Mouse (Mus musculus): ENCODE results near the gene Hsd17b14.

The Hsd17b14 gene

DNA sequence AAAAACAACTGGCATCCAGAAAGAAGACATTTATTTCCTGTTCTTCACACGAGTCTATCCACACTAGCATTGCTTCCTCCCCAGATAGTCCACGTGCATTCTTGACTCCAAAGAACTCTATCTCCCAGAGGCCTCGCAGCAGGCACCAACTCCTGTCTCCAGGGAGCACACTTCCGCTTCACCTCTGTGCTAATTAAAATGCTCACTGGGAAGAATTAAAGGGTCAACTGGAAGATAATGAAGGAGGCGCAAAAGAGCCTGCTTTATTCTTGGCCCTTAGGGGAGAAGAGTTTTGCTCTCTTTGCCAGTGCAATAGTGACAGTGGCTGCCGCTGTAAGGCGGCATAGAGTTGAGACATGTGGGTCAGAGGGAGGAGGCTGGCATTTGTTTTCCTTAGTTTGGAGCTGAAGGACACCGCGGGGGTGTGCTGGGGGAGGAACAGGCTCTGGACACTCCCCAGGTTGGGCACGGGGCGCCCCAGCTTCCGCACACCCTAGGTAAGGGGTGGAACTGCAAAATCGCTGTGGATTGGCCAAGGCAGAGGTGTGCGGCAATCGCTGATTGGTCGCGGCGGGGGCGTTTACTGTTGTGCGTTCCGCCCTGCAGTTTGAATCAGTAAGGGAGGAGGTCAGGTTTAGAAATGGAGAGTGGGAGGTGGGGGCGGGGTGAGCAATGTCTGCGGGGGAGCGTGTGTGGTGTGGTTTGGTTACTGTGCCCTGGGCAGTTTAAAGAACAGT lies 13.3 kb downstream of the Hsd17b14 start:
- DNase-seq, result peak; percentile 94

DNA sequence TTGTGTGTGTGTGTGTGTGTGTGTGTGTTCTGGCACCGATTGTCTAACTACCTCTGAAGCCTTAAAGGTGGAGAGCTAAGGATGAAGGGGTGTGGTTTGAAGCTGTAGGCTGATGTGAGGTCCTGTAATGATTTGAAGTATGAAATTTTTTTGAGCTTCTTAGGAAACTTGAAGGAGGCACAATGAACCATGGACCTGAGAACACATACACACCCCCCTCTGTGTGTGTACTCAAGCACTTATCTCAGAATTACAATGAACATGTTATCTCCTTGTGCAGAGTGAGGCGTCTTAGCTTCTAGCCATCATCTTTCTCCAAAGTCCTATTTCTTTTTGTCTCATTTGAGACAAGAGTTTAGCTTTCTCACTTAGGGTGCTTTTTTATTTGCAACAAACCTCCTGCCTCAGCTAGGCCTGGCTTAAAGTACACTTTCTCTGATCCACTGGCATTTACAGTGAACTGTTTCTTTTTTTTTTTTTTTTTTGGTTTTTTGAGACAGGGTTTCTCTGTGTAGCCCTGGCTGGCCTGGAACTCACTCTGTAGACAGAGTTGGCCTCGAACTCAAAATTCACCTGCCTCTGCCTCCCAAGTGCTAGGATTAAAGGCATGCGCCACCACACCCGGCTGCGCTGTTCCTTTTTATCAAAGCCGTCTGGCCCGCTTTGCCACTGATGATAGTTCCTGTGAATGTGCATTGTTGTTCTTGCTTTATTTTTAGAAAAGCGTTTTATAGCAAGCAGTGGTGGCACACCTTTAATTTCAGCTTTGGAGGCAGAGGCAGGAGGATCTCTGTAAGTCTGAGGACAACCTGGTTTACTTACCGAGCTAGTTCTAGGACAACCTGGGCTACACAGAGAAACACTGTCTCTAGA lies 14.1 kb downstream of the Hsd17b14 start:
- DNase-seq, result no peak

DNA sequence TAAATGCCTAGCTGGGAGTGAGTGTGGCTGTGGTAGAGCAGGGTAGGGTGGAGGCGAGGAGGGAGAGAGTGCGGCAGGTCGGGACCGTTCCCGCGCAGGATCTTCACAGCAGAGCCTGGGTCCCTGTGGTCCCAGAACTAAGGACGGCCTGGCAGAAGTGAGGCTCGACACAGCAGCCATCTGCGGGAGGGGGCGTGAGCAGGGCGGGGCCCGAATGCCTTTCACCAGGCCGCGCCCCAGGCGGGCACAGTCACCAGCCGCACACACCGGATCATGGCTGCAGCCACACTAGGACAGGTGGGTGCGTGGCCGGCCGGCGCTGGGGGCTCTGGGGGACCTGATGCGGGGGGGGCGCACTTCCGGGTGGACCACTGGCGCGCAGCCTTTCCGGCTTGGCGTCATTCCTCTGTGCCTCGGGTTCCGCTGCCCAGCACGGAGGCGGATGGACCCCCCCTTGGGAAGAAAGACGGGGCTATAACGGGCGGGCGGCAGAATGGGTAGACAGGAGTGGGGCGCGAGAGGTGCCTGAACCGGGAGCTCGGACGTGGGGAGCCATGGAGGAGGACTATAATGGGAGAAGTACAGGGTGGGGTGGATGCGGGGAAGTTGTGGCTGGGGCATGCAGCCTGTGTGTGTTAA lies 15.5 kb downstream of the Hsd17b14 start, which contains the start of gene Bcat2:
Bcat2 (plus strand) TSS at position 51 of the 639 bp plus-strand sequence.
- peak; percentile 75 for DNase-seq

DNA sequence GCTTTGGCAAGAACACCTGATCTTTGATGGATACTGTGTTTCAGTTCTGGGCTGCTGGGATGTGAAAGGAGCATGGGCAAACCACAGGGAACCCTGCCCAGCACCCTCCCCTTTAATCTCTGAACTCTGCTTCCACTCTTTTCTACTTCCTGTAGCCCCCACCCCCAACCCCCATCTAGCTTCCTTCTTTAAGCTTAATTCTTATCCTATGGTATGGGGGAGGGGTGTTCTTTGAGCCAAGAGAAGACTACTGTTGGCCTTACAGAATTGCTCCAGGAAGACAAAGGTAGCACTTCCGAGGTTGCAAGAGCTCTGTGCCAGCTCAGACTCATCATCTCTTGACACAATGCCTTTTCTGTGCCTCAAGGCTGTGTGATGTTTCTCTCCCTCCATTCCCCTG lies 17.3 kb downstream of the Hsd17b14 start:
- no peak for DNase-seq

DNA sequence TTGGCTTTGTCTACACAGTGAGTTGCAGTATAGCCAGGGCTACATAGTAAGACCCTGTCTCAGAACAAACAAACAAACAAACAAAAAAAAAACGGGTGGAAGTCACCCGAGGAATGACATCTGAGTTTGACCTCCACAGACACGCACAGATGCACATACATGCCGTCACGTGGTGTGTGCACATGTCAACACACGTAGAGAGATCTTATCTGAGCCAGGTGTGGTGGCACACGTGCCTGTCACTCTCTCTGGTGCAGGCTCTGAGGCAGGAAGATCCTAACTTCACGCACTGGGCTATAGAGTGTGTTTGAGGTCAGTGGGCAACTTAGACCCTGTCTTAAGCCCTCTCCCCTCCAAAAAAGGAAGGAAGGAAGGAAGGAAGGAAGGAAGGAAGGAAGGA lies 19.3 kb downstream of the Hsd17b14 start:
- DNase-seq, result no peak

DNA sequence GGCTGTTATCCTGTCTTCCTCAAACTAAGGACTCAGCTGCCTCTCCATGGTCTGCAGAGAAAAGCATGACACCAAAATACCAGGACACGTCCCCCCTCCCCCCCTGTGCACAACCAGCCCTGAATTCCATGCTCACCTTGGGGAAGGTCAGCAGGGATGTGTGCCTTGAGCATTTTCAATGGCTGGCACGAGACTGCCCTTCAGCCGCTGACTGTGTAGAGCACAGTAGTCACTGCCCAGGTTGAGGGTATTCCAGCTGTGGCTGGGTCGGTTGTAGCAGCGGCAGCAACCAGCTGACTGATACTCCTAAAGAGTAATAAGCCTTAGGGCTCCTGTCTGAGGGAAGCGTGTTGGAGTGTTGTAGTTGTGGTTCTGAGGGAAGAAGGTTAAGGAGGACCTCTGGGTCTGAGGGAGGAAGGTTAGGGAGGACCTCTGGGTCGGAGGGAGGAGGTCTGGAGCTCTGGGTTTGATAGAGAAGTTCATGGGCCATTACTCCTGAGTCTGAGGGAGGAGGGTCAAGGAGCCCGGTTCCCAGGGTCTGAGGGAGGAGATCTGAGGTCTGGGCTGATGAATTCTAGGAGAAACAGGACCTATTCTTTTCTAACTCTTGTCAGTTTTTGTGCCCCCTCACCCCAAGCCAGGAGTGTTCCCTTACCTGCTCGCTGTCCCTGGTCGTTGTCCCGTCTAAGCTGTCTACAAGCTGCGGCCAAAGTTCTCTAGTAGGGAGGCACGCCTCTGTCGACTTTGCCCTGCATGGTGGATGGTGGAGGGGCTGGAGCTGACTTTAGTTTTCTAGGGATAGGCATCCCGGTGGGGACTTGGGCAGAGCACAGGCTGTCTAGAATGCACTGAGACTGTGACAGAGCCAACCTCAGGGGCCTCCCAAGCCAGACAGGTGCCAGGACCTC lies 20.0 kb downstream of the Hsd17b14 start:
- no peak for DNase-seq

DNA sequence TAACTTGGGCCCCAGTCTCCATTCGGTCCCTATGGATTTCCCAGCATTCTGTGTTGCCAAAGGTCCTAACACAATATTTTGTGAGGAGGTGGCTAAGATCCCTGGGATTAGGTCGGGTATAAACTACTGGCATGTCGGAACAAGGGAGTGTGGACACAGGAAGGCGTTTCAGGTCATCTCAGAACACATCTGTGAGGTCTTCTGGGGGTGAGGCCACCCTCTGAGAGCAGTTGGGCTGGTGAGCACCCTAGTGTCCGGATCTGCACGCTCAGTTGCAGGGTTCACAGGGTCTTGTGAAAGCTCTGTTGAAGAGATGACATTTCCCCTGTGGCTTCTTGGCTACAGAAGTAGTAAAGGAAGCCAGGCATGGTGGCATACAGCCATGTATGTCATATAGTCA lies 31.2 kb downstream of the Hsd17b14 start:
- DNase-seq, result no peak

DNA sequence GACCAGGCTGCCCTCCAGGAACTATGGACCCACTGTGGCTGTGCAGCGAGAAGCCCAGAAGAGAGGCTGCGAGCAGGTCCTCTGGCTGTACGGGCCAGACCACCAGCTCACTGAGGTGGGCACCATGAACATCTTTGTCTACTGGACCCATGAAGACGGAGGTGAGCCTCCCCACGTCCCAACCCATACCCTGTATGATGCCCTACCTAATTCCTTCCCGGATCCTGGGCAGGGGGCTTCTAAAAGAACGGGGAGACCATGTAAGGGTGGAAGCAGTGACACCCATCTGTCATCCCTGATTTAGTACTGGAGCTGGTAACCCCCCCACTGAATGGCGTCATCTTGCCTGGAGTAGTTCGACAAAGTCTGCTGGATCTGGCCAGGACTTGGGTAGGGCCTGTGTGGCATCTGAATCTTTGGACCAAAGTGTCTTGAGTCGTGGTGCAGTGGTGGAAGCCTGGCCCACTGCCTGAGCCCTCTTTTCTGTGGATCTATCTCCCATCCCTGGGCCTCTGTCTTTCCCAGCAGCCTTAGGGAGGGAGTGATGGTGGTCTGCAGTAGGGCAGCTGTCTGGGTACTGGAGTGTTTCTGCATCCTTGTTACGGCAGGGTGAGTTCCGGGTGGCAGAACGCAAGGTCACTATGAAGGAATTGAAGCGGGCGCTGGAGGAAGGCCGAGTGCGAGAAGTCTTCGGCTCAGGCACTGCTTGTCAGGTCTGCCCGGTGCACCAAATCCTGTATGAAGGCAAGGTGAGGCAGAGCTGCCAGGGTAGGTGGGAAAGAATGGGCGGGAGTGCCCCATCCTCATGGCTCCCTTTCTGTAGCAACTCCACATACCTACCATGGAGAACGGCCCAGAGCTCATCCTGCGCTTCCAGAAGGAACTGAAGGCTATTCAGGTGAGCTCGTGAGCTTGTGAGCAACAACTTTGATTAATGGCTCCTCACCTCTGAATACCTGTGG lies 33.2 kb downstream of the Hsd17b14 start:
- DNase-seq, result no peak

DNA sequence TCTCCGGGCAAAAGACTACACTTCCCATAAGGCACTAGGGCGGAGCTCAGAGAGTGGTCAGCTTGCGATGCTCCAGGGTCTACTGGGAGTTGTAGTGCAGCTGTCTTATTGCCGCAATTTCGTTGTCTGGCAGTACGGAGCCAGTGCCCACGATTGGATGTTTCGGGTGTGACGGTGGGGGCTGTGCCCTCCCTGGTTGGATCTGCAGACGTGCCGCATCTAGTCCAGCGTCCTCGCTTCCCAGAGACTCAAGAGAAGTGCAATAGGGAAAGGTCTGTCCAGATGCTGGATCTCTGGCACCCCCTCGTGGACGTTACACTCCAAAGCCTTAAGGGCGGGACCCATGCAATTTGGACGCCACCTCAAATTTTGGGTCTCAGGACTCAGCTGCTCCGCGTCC lies 34.5 kb downstream of the Hsd17b14 start:
- peak; percentile 95 for DNase-seq

DNA sequence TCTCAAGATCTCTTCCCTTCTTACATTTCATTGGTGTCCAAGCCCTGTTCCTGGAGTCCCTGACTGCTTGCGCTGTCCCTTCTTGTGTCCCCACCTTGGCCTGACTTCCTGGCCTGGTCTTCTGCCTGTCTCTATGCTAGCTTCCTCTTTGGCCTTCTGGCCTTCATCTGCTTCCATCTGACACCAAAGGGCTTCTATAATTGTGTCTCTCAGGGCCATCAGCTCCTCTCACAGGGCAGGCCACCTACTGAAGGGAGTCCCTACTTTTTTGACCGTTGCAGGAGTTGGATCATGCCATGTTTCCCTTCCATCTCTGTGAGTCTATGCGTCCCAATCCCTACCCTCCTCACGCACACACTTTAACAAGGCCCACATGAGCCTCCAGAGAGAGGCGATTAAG lies 35.2 kb downstream of the Hsd17b14 start:
- no peak for DNase-seq

DNA sequence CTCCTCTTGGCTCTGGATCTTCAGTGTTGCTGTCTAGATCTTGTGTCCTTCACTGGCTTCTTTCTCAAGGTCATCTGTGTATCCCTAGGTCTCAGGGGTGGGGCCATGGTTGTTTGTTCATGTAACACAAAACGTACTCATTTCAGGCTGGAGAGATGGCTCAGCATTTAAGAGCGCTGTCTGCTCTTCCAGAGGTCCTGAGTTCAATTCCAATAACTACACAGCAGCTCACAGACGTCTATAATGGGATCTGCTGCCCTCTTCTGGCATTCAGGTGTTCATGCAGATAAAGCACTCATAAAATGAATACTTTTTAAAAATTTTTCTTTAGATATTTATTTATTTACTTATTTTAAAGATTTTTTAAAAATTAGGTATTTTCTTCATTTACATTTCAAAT lies 36.2 kb downstream of the Hsd17b14 start:
- DNase-seq, result no peak

DNA sequence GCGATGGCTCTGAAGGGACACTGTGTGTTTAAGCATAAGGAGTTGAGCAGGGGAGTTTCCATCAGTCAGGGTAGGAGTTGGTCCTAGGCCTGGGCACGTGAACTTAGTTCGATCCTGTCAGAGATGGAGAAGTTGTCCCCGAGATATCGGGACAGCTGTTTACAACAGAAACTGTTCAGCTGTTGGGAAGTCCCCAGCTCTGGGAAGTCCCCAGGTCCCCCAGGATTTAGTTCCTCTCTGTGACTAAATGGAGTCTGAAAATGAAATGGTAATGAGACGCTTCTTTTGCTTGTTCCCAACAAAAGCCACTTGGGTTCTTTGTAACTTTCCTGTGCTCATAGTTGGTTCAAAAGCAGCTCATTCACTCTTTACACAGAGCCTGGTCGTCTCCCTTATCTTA lies 37.2 kb downstream of the Hsd17b14 start:
- DNase-seq, result no peak

DNA sequence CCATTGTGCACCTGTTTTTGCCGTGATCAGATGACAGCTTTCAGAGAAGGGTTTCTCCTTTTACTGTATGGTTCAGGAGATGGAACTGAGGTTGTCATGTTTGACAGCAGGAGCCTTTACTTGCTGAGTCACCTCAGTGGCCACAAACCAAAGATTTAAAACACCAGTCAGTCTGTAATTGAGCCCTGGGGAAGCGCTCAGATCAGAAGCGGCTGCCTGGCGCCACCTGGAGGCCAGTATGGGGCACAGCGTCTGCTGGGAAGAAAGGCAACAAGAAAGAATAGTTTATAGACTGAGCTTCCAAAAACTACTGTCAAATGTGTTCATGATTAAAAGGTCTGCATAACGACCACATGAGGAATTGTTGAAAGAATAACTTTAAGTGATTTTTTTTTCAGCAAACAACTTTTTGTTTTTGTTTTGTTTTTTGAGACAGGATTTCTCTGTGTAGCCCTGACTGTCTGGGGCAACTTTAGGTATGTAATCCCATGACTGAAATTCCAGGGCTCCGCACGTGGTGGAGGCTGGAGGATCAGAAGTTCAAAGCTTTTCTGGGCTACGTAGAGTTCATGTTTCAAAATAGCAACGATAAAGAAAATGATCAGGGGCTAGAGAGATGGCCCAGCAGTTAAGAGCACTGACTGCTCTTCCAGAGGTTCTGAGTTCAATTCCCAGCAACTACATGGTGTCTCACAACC lies 38.6 kb downstream of the Hsd17b14 start:
- peak; percentile 78 for DNase-seq

DNA sequence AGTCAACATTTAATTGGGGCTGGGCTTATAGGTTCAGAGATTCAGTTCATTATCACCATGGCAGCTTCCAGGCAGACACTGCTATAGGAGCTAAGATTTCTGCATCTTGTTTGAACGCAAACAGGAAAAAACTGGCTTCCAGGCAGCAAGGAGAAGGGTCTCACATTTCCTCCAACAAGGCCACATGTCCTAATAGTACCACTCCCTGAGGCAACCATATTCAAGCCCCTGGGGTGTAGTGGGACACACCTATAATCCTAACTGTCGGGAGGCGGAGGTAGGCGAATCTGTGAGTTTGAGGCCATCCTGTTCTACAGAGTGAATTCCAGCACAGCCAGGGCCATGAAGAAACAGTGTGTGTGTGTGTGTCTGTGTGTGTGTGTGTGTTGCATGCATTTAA lies 40.5 kb downstream of the Hsd17b14 start:
- DNase-seq, result no peak

DNA sequence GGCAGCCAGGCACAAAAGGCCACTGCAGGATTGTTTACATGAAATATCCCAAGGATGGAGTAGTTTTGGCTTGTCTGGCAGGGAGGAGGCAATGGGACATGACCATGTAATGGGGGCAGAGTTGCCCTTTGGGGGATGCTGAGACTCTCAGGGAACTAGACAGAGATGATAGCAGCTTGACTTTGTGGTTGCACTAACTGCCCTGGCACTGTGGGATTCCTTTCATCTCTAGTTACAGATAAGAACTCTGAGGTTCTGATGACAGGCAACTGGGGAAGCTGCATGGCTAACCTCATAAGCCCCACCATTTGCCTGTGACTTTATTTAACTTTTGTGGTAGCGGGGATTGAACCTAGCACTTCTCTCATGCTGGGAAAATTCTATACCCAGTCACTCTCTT lies 41.4 kb downstream of the Hsd17b14 start:
- DNase-seq, result no peak

DNA sequence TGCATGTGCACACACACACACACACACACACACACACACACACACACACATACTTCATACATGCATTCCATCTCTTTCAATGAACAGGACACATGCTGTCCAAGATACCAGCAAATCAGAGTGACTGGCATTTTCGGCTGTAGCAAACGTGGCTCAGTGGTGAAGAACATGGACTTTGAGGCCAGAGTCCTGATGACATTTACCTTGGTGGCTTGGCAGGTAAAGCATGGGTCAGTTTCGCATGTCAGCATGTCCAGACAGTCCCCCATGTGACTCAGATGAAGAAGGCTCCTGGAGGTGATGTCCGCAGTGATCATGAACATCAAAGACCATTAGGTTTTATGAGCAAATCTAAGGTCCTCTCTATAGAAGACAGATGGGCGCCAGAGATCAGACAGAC lies 42.3 kb downstream of the Hsd17b14 start:
- DNase-seq, result no peak

DNA sequence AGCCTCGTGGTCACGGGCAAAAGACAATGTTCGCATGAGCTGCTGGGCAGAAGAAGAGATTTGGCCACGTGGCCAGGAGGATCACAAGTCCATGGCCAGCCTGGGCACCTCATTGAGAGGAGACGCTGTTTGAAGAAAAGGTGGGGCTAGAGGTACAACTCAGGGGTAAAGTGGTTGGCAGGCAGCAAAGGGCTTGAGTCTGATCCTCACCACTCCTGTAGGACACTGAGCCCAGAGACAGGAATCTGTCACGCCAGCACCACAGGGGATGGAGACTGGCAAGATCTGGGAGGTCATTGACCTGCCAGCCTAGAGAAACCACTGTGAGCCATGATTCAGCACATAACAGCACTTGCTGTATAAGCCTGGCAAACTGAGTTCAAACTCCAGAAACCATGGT lies 42.8 kb downstream of the Hsd17b14 start:
- DNase-seq, result no peak

DNA sequence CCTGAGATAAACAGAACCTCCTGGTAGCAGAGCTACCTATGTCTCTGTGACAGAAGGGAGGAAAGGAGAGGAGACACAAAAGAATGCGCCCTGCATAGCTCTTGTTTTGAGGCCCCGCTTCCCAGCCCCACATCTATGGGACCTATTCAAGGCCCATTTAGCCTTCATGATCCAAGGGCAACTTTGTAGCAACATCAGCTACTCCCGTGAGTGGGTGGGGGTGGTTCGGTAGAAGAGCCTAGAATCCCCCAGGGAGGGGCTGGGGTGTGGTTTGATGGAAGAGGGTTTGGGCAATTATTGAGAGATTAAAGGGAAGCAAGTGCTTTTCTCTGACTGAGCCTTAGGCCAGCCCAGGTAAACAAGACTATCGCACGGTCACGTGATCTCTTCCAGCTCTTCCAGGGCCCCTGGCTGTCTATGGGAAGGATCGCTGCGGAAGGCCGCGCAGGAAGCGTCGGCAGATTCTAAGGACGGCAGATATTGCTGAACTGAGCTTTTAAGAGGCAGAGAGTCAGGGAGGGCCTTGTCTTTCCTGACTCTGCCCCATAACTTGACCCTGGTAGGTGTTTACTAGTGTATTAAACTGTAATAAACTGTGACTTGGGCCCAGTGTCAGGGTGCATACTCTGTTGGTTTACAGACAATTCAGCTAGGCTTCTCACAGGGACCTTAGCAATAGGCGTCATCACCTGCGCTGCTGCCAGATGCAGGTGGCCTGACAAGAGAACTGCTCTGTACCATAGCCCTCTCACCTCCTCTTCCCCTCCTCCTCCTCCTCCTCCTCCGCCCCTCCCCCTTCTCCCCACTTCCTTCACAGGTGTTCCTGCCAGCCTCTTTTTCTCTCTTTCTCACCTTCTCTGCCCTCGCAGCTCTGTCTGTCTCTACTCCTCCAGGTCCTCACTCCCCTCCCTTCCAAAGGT lies 44.5 kb downstream of the Hsd17b14 start:
- no peak for DNase-seq

DNA sequence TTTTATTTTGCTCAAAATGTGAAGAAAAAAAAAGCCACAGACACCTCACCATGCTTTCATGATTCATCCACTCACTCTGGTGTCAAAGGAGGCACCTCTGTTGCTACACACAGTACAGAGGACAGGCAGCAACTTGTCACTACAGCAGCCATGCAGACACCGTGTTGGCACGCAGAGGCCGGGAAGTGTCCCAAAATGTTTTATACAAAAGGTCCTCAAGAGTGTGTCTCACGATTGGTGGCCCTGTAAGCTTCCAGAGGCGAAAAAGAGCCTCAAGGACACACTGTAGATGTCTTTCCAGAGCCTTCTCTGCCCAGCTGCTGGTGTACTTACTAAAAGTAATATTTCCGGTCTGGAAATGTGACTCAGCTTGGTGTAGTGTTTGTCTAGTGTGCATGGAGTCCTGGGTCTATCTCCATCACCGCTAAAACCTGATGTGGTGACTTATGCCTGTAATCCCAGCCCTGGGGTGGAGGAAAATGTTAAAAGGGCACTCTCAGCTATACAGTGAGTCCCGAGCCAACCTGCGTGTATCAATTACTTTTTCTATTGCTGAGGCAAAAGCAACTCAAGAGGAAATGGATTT lies 51.1 kb downstream of the Hsd17b14 start:
- no peak for DNase-seq

All from lung, postnatal 14 days (tissue).